Mouse (Mus musculus) intestine, postnatal 0 days (tissue): ENCODE results near the gene Mmp2. TPM values are rescaled to one million over a fixed set of nuclear protein-coding genes. Genes with fewer than 3 reads are reported as not detected.

Experiments
- ATAC-seq: fragments of 200-750 bp; cut with Nextera tagmentation; 2 replicates; pipeline ENCODE4 v1.8.0; 2017; ENCODE audit warnings: mild to moderate bottlenecking, moderate TSS enrichment, moderate library complexity
- H3K27ac ChIP-seq: fragments of 300-500 bp; sonication (generic); 2 replicates; pipeline ENCODE4 v1.5.1; 2014; ENCODE audit warnings: mild to moderate bottlenecking, low read depth, low read length, moderate library complexity
- H3K27me3 ChIP-seq: fragments of 300-500 bp; sonication (generic); replicated peaks from 2 replicates; pipeline ENCODE4 v1.6.1; 2014; ENCODE audit warnings: low read length, mixed read lengths; ENCODE audit not compliant: control insufficient read depth, insufficient read depth
- H3K36me3 ChIP-seq: fragments of 300-500 bp; sonication (generic); 2 replicates; pipeline ENCODE4 v1.6.1; 2014; ENCODE audit warnings: mild to moderate bottlenecking, moderate library complexity; ENCODE audit not compliant: control insufficient read depth, insufficient read depth
- H3K4me1 ChIP-seq: fragments of 300-500 bp; sonication (generic); replicated peaks from 2 replicates; pipeline ENCODE4 v1.6.1; 2014; ENCODE audit warnings: antibody characterized with exemption, low read length, mixed read lengths; ENCODE audit not compliant: control insufficient read depth, insufficient read depth
- H3K4me2 ChIP-seq: fragments of 300-500 bp; sonication (generic); replicated peaks from 2 replicates; pipeline ENCODE4 v1.6.1; 2014; ENCODE audit warnings: low read depth, mild to moderate bottlenecking, moderate library complexity
- H3K4me3 ChIP-seq: fragments of 300-500 bp; sonication (generic); 2 replicates; pipeline ENCODE4 v1.5.1; 2014; ENCODE audit warnings: low read depth, low read length
- H3K9ac ChIP-seq: fragments of 300-500 bp; sonication (generic); 2 replicates; pipeline ENCODE4 v1.6.1; 2014; ENCODE audit warnings: mild to moderate bottlenecking, low read depth, low read length
- H3K9me3 ChIP-seq: fragments of 300-500 bp; sonication (generic); 2 replicates; pipeline ENCODE4 v1.6.1; 2016; ENCODE audit warnings: mixed run types; ENCODE audit not compliant: control insufficient read depth
- CTCF ChIP-seq: sonication (generic); IDR thresholded peaks from 2 replicates; pipeline ENCODE4 v1.5.1; 2016; ENCODE audit warnings: low read depth, mild to moderate bottlenecking, control low read depth, antibody characterized with exemption, moderate library complexity
- WGBS: fragments of 180-500 bp; shearing (Covaris S2); extraction: QIAGEN DNeasy Blood & Tissue Kit; methylation state at CpG from one replicate; pipeline ENCODE4 v1.1.7; 2014; 5-methylcytosine and 5-hydroxymethylcytosine counted together
- polyA plus RNA-seq: library from polyadenylated mRNA; unstranded; fragments of >200 nt; fragmentation: Nextera tagmentation; extraction: Ambion mirVana; gene quantifications from 2 replicates; pipeline ENCODE4 v1.2.1, GENCODE M21; 2015

Mmp2 gene
- polyA plus RNA-seq, 1 experiment from 2014 or later: 59.0 TPM

DNA sequence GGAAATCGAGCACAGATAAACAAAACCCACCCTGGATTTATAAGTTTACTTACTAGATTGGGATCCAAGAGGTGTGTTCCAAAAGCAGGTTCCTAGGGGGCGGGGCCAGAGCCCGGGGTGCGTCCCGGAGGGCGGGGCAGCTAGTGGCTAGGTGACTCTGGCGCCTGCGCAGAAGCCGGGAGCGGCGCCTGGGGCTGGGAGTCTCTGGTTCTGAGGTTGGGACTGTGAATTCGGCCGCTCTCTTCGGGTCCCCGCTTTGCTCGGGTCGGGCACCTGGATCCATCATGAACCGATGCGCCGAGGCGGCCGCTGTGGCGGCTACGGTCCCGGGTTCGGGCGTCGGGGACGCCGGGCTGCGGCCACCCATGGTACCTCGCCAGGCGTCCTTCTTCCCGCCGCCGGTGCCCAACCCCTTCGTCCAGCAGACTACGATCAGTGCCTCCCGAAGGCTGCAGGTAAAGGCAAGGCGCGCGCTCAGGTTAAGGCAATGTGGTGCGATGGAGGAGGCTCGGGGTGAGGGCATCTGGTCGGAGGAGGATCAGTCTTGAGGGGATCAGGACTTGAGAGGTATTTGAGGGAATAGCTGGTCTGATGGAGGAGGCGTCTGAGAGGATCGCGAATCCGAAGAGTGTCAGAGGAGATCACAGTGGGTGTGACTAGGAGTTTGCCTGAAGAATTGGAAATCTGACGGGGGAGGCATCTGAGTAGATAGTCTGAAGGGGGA, 28.2 kb downstream of the Mmp2 start, which contains the start of gene Lpcat2:
Gene Lpcat2 (plus strand): TSS at position 169 of the 724 bp plus-strand sequence.
- Histone ChIP-seq H3K36me3 (no peaks in the 10 kb centered on the region), H3K4me3 (peak within 1 kb of the TSS; percentile 59), H3K9ac (peak within 1 kb of the TSS; percentile 45), H3K27me3 (peaks cover 10% of the 10 kb centered on the region; the same call in 1 of the 2 replicates), H3K27ac (no peak within 1 kb of the TSS; the same call in 1 of the 2 replicates), H3K9me3 (no peaks in the 10 kb centered on the region), H3K4me1 (no peaks in the 10 kb centered on the region), H3K4me2 (peak within 1 kb of the TSS; percentile 98)
- under 1% methylated on average over 50 of the region's 50 CpGs for WGBS
- ATAC-seq: peak; percentile 70
- no peak for TF ChIP-seq CTCF

DNA sequence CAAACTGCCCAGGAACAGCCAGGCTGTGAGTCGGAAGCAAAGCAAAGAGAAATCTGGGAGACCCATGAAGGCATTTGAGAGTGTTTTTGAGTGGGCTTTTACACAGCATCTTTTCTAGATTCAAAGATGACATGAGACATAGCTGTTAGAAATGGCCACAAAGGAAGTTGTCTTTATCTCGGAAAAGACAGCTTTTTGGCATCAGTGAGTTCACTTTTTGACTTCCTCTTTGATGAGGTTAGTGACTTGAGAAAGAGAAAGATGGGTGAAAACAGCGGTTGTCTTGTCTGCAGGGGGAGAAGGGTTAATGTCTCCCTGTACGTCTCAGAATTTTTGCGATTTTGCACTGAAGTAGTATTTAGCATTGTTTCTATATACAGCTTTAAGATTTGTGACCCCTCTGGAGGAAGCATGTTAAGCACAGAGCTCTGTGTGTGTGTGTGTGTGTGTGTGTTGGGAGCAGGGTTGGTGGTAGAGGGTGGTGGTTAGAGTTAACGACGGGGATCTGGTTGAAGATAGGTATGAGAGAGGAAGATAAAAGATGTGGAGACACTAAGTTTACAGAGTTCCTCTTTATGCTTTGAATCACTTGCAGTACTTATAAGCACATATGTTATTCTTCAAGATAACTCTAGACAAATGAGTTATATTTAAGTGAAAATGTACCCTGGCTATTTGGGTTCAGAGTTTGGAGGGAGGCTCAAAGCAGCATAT, 29.3 kb downstream of the Mmp2 start:
- peak overlapping the region; percentile 59; the same call in 1 of the 2 replicates for H3K4me3 ChIP-seq
- H3K4me1 ChIP-seq: no peaks in the 10 kb centered on the region
- ATAC-seq: no peak
- H3K27me3 ChIP-seq: peaks cover 10% of the 10 kb centered on the region; the same call in 1 of the 2 replicates
- TF ChIP-seq CTCF: no peak
- H3K36me3 ChIP-seq: no peaks in the 10 kb centered on the region
- H3K27ac ChIP-seq: no peak overlapping the region
- H3K9me3 ChIP-seq: no peaks in the 10 kb centered on the region
- WGBS: 78% methylated on average over 7 of the region's 7 CpGs
- no peak overlapping the region for H3K9ac ChIP-seq
- peak overlapping the region; percentile 98; the same call in 1 of the 2 replicates for H3K4me2 ChIP-seq

DNA sequence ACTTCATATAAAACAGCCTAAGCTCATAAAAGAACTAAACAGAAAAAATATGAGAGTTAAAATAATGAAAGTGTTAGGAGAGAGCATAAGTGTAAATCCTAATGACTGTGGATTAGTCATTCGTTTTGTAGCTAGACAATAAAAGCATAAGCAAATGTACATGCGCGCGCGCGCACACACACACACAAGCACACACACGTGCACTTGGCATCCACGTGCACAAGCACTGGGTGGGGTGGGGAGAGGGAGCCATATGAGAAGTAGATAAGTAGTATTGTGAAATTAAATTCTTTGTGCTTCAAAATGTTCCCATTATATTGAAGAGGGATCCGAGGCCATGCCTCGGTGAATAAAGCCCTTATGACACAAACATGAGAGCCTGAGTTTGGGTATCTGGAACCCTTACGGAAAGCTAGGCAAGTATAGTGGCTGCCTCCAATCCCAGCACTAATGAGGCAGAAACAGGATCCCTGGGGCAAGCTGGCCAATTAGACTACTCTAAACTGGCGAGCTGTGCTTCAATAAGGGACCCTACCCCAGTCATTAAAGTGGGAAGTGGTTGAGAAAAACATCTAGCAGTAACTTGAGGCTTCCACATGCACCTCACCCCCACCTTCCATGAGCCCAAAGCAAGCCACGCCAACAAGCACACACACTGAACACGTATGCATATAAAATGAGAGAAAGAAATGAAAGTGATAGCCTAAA, 31.5 kb downstream of the Mmp2 start:
- WGBS: 91% methylated on average over 14 of the region's 14 CpGs
- Histone ChIP-seq H3K27ac (no peak overlapping the region), H3K36me3 (no peaks in the 10 kb centered on the region), H3K4me3 (no peak overlapping the region), H3K9me3 (no peaks in the 10 kb centered on the region), H3K9ac (no peak overlapping the region), H3K4me1 (no peaks in the 10 kb centered on the region), H3K4me2 (no peak overlapping the region), H3K27me3 (peaks cover 10% of the 10 kb centered on the region; the same call in 1 of the 2 replicates)
- ATAC-seq: no peak
- TF ChIP-seq CTCF: no peak

DNA sequence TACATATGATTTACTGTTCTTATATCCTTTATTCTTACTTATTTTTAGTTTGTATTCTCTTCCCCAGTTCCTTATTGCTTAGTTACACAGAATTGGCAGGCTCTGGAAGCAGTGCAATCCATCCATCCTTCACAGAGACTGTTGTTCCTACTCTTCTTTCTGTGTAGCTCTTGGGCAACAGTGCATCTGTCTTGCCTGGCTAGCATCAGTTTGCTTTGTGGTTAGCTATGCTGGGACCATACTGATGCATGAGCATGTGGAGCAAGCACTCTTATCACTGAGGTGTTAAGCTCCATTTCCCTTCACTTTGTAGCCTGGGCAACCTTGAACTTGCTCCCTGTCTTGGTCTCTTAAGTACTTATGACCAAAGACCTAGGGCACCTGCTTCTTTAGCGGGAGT, 34.9 kb downstream of the Mmp2 start:
- Histone ChIP-seq H3K9ac (no peak overlapping the region), H3K9me3 (no peaks in the 10 kb centered on the region), H3K4me2 (no peak overlapping the region), H3K4me1 (no peaks in the 10 kb centered on the region), H3K4me3 (no peak overlapping the region), H3K27ac (no peak overlapping the region), H3K27me3 (no peaks in the 10 kb centered on the region), H3K36me3 (no peaks in the 10 kb centered on the region)
- no peak for ATAC-seq
- WGBS: 100% methylated on average over 1 of the region's 1 CpGs
- TF ChIP-seq CTCF: no peak

DNA sequence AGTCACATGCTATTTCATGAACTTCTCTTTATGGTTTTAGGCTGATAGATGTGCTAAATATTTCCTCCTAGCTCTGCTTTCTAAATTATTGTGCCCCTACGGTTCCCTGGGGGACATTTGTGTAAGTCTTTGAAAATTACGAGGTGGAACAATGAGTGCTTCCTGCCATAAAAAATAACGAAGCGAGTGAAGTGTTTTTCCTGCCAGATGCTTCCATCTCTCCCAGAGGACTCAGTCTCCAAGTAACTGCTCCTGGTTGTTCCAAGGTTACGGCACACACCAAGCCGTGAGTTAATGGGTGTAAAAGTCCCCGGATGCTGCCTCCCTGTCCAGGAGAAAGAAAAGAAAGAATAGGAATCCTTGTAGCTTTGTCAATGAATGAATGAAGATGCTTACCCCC, 43.2 kb downstream of the Mmp2 start:
- Histone ChIP-seq H3K27me3 (no peaks in the 10 kb centered on the region), H3K4me2 (no peak overlapping the region), H3K4me1 (no peaks in the 10 kb centered on the region), H3K36me3 (no peaks in the 10 kb centered on the region), H3K27ac (no peak overlapping the region), H3K9ac (no peak overlapping the region), H3K4me3 (no peak overlapping the region), H3K9me3 (no peaks in the 10 kb centered on the region)
- TF ChIP-seq CTCF: no peak
- no peak for ATAC-seq
- WGBS: 67% methylated on average over 7 of the region's 7 CpGs
